Mouse (Mus musculus): ENCODE measurements around the gene Cep131. TPM values are rescaled to one million over a fixed set of nuclear protein-coding genes. Genes with fewer than 3 reads are reported as not detected.

Gene Cep131
- polyA plus RNA-seq, 1 experiment from 2014 or later = 19.2 TPM

DNA sequence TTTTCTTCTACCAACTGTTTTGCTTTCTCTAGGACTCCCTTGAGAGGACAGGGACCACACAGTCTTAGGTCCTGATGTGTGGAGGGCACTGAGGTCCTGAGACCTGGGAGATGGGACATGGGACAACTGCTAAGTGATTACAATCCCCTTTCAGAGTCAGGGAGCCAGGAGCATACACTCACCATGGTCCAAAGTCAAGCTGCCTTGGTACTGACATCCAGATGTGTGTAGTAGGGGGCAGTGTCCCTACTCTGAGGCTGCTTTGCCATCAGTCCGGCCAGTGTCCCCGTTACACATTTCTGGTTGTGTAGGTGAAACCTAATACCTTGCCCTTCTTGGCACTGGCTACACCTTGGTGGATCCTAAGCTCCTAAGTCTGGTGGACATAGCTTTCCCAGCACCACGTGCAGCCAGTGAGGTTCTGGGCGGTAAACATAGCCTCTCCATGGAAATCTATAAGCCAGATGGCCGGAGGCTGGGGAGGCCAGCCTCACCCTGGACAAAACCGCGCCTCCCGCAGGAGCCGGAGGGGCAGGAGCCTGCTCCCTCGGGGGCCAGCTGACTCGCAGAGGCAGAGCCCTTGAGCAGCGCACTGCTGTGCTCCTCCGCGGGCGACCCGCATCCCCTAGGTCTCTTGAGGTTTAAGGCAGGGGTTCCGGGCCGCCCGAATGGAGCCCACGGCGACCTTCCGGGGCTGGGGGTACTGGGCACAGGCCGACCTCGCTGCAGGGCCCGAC is 568 bp downstream of the Cep131 start:
- H3K9me3 ChIP-seq (ENCODE audit: control insufficient read depth, low read length) = no peaks in the 10 kb centered on the region
- H3K4me3 ChIP-seq (ENCODE audit: low read depth, low read length) = peak overlapping the region; percentile 91
- no peaks in the 10 kb centered on the region for H3K27me3 ChIP-seq (replicated peaks; ENCODE audit: control insufficient read depth, insufficient read depth, low read length)
- peaks cover 6% of the 10 kb centered on the region for H3K4me1 ChIP-seq (replicated peaks; ENCODE audit: control insufficient read depth, insufficient read depth, low read length)
- peak; percentile 50 for DNase-seq (ENCODE audit: low spot score)
- peaks cover 4% of the 10 kb centered on the region; the same call in 1 of the 2 replicates for H3K36me3 ChIP-seq (ENCODE audit: control insufficient read depth, insufficient read depth, low read length)
- peak; percentile 57 for ATAC-seq (replicated peaks; ENCODE audit: low FRiP score)
- peak overlapping the region; percentile 89 for H3K9ac ChIP-seq (ENCODE audit: low read depth, low read length)
- under 1% methylated on average over 25 of the region's 25 CpGs for WGBS
- H3K27ac ChIP-seq (ENCODE audit: low read depth, low read length) = peak overlapping the region; percentile 67; the same call in 1 of the 2 replicates
- peak overlapping the region; percentile 74 for H3K4me2 ChIP-seq

DNA sequence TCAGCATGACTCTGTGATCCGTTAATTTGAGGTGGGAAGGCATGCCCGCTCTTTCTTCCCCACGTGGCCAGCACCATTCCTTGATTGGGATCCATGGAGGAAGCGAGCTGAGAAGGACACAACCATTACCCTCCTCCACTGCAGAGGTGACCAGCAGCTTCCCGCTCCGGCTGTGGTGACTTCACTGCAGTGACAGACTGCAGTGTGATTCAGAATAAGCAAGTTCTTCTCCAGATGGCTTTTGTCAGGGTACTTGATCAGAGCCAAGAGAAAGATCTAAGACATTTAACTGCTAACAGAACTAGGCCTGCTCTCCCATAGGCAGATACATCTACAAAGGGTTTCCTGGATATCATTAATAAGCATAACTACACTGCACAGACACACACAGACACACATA is 6.3 kb downstream of the Cep131 start:
- Histone ChIP-seq H3K36me3 (ENCODE audit: control insufficient read depth, insufficient read depth, low read length) (peaks cover 11% of the 10 kb centered on the region), H3K9me3 (ENCODE audit: control insufficient read depth, low read length) (no peaks in the 10 kb centered on the region), H3K9ac (ENCODE audit: low read depth, low read length) (no peak overlapping the region), H3K27ac (ENCODE audit: low read depth, low read length) (no peak overlapping the region), H3K4me1 (replicated peaks; ENCODE audit: control insufficient read depth, insufficient read depth, low read length) (no peaks in the 10 kb centered on the region), H3K4me2 (no peak overlapping the region), H3K27me3 (replicated peaks; ENCODE audit: control insufficient read depth, insufficient read depth, low read length) (no peaks in the 10 kb centered on the region), H3K4me3 (ENCODE audit: low read depth, low read length) (no peak overlapping the region)
- DNase-seq (ENCODE audit: low spot score) = no peak
- WGBS = 87% methylated on average over 6 of the region's 6 CpGs
- ATAC-seq (replicated peaks; ENCODE audit: low FRiP score) = no peak

DNA sequence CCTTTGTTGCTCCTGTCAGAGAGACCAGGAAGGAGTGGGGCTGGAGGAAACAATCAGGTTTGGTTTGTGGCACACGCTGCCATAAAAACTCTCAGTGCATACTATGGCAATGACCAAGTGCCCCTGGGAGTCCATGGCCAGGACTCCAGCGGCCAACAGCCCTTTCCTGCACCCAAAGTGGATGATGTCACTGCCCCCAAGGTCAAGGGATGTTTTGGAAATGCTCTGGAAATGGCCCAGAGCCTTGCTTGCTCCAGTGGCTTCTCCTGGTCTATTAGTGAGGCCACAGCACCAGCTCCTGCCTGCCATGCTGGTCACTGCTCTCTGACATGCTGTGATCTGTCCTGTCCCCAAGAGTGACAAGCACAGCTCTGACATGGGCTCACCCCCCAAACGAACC is 10.4 kb downstream of the Cep131 start:
- H3K36me3 ChIP-seq (ENCODE audit: control insufficient read depth, insufficient read depth, low read length) = peaks cover 11% of the 10 kb centered on the region
- no peak overlapping the region for H3K4me3 ChIP-seq (ENCODE audit: low read depth, low read length)
- H3K4me2 ChIP-seq = no peak overlapping the region
- ATAC-seq (replicated peaks; ENCODE audit: low FRiP score) (no peak), DNase-seq (ENCODE audit: low spot score) (no peak)
- H3K9ac ChIP-seq (ENCODE audit: low read depth, low read length) = no peak overlapping the region
- WGBS = 73% methylated on average over 3 of the region's 3 CpGs
- H3K27me3 ChIP-seq (replicated peaks; ENCODE audit: control insufficient read depth, insufficient read depth, low read length) = no peaks in the 10 kb centered on the region
- H3K9me3 ChIP-seq (ENCODE audit: control insufficient read depth, low read length) = no peaks in the 10 kb centered on the region
- H3K4me1 ChIP-seq (replicated peaks; ENCODE audit: control insufficient read depth, insufficient read depth, low read length) = no peaks in the 10 kb centered on the region
- no peak overlapping the region for H3K27ac ChIP-seq (ENCODE audit: low read depth, low read length)

DNA sequence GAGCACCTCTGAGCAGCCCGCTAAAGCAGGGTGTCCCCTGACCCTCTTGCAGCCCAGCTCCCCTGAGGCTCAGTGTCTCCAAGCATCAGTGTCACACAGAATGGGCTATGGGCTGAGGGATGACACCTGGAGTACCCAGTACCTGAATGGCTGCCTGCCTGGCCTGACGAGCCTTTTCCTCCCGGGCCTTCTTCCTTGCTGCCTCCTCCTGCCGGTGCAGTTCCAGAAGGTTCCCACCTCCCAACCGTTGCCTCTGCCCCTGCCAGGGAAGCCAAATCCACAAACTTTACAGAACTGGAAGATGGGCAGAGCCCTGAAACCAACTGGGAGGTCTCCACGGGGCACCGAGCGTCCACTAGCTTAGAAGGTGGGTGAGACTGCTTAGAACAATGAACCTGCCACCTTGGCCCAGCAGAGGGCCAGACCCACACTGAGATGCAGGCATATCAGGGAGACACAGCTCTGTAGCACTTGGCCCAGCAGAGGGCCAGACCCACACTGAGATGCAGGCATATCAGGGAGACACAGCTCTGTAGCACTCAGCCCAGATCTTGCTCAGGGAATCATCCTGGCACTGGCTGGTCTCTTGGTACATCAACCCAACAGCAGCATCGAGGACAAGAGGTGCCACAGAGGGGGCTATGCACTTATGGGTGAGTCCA is 13.5 kb downstream of the Cep131 start:
- Histone ChIP-seq H3K4me3 (ENCODE audit: low read depth, low read length) (no peak overlapping the region), H3K4me2 (no peak overlapping the region), H3K27ac (ENCODE audit: low read depth, low read length) (no peak overlapping the region), H3K4me1 (replicated peaks; ENCODE audit: control insufficient read depth, insufficient read depth, low read length) (no peaks in the 10 kb centered on the region), H3K36me3 (ENCODE audit: control insufficient read depth, insufficient read depth, low read length) (peaks cover 16% of the 10 kb centered on the region), H3K27me3 (replicated peaks; ENCODE audit: control insufficient read depth, insufficient read depth, low read length) (no peaks in the 10 kb centered on the region), H3K9me3 (ENCODE audit: control insufficient read depth, low read length) (no peaks in the 10 kb centered on the region), H3K9ac (ENCODE audit: low read depth, low read length) (no peak overlapping the region)
- ATAC-seq (replicated peaks; ENCODE audit: low FRiP score) (no peak), DNase-seq (ENCODE audit: low spot score) (no peak)
- 90% methylated on average over 9 of the region's 9 CpGs for WGBS

DNA sequence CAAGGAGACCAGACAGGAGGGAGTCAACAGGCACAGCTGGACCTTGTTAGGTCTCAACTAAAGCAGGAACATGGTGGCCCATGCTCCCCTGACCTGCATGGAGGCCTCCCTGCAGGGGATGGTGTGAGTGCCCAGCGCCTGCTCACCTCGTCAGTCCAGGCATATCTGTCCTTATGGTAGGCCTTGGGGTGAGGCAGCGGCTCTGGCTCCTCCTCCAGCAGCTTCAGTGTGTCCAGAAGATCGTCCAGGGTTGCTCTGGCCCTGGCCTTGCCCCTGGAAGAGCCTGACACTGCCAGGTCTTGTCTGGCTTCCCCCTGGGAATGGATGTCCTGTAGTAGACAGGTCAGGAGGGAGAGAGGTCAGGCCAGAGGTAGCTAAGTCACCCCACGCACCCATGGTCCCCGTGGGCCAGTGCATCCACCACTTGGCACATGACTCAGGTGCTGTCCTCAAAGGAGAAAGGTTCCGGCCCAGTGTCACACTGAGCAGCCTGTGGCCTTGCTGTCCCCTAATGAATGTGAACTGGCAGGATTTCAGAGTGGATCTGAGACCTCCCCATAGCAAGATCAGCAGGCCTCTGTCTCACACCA is 14.8 kb downstream of the Cep131 start:
- WGBS = 84% methylated on average over 7 of the region's 7 CpGs
- H3K9me3 ChIP-seq (ENCODE audit: control insufficient read depth, low read length) = no peaks in the 10 kb centered on the region

DNA sequence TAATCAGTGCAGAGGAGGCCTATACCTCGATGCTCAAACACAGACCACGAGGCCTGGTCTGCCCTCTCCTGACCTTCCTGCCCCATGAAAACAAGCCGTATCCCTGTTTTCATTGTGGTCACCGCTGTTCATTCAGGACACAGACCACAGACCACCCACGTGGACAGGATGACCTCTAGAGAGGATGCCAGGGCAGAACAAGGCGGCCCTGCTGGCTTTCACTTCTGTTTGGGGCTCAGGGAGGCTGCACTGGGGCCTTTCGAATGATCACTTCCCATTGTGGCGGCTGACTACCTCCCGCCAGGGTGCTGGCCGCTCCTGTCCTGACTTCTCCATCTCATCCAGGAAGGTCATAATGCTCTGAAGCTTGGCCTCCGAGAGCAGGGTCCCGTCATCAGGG is 15.6 kb downstream of the Cep131 start:
- Histone ChIP-seq H3K36me3 (ENCODE audit: control insufficient read depth, insufficient read depth, low read length) (peaks cover 19% of the 10 kb centered on the region), H3K9ac (ENCODE audit: low read depth, low read length) (no peak overlapping the region), H3K4me2 (no peak overlapping the region), H3K4me3 (ENCODE audit: low read depth, low read length) (no peak overlapping the region), H3K27me3 (replicated peaks; ENCODE audit: control insufficient read depth, insufficient read depth, low read length) (no peaks in the 10 kb centered on the region), H3K9me3 (ENCODE audit: control insufficient read depth, low read length) (no peaks in the 10 kb centered on the region), H3K27ac (ENCODE audit: low read depth, low read length) (no peak overlapping the region), H3K4me1 (replicated peaks; ENCODE audit: control insufficient read depth, insufficient read depth, low read length) (no peaks in the 10 kb centered on the region)
- DNase-seq (ENCODE audit: low spot score) = no peak
- WGBS = 69% methylated on average over 12 of the region's 12 CpGs
- ATAC-seq (replicated peaks; ENCODE audit: low FRiP score) = no peak

More for the DNA sequence above, 14.8 kb downstream of the Cep131 start:
- no peak overlapping the region for H3K4me3 ChIP-seq (ENCODE audit: low read depth, low read length)
- H3K4me1 ChIP-seq (replicated peaks; ENCODE audit: control insufficient read depth, insufficient read depth, low read length) = no peaks in the 10 kb centered on the region
- no peaks in the 10 kb centered on the region for H3K27me3 ChIP-seq (replicated peaks; ENCODE audit: control insufficient read depth, insufficient read depth, low read length)
- no peak overlapping the region for H3K4me2 ChIP-seq
- no peak overlapping the region for H3K9ac ChIP-seq (ENCODE audit: low read depth, low read length)
- DNase-seq (ENCODE audit: low spot score) (no peak), ATAC-seq (replicated peaks; ENCODE audit: low FRiP score) (no peak)
- peaks cover 21% of the 10 kb centered on the region for H3K36me3 ChIP-seq (ENCODE audit: control insufficient read depth, insufficient read depth, low read length)
- no peak overlapping the region for H3K27ac ChIP-seq (ENCODE audit: low read depth, low read length)

DNA sequence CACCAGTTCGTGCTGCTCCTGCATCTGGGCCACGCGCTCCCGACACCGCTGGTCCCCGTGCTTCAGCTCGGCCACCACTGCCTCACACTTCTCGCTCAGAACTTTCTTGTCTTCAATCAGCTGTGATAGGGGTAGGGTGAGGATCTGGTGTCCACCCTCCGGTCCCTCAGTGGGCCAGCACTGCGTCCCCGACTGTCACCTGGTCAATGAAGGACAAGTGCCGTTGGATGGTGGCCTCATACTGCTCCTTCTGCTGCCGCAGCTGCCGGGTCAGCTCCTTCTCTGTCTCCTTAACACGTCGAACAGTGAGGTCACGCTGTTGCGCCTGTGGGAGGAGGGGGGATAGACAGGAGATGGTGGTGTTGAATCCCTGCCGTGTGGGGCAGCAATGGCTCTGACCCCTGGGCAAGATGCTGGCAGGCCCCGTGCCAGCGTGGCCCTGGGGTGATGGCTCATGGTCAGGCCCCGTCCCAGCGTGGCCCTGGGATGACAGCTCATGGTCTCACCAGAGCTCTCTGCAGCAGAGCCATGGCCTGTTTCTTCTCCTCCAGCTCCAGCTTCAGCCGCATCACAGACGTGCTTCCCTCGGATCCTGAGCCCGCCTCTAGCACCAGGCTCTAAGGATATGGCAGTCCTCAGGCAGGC is 16.2 kb downstream of the Cep131 start:
- no peak for ATAC-seq (replicated peaks; ENCODE audit: low FRiP score)

DNA sequence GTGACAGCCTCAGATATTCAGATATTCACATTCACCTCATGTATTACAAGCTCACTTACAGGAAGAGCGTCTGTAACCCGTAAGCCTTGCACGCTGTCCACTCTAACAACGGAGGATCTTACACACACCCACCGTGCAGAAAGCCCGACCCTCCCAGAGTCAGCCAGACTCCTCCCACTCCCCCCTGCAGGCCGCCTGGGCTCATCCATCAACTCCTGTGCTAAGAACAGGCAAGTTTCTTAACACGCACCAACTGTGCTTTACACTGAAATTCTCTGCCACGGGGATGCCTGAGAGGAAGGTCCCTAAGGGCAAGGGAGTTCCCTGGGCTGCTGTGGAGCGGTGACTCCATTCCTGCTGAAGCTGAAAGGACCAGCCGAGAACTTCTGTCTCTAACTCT is 17.4 kb downstream of the Cep131 start:
- Histone ChIP-seq H3K9me3 (ENCODE audit: control insufficient read depth, low read length) (no peaks in the 10 kb centered on the region), H3K4me2 (no peak overlapping the region), H3K27me3 (replicated peaks; ENCODE audit: control insufficient read depth, insufficient read depth, low read length) (no peaks in the 10 kb centered on the region), H3K4me3 (ENCODE audit: low read depth, low read length) (no peak overlapping the region), H3K36me3 (ENCODE audit: control insufficient read depth, insufficient read depth, low read length) (peaks cover 19% of the 10 kb centered on the region), H3K9ac (ENCODE audit: low read depth, low read length) (no peak overlapping the region), H3K27ac (ENCODE audit: low read depth, low read length) (no peak overlapping the region), H3K4me1 (replicated peaks; ENCODE audit: control insufficient read depth, insufficient read depth, low read length) (no peaks in the 10 kb centered on the region)
- no peak for DNase-seq (ENCODE audit: low spot score)
- ATAC-seq (replicated peaks; ENCODE audit: low FRiP score) = no peak
- 59% methylated on average over 11 of the region's 11 CpGs for WGBS

More for the DNA sequence above, 16.2 kb downstream of the Cep131 start:
- H3K36me3 ChIP-seq (ENCODE audit: control insufficient read depth, insufficient read depth, low read length) = peaks cover 19% of the 10 kb centered on the region
- no peaks in the 10 kb centered on the region for H3K27me3 ChIP-seq (replicated peaks; ENCODE audit: control insufficient read depth, insufficient read depth, low read length)
- H3K9ac ChIP-seq (ENCODE audit: low read depth, low read length) = no peak overlapping the region
- no peak for DNase-seq (ENCODE audit: low spot score)
- no peak overlapping the region for H3K4me3 ChIP-seq (ENCODE audit: low read depth, low read length)
- no peak overlapping the region for H3K4me2 ChIP-seq
- WGBS = 90% methylated on average over 26 of the region's 27 CpGs
- H3K9me3 ChIP-seq (ENCODE audit: control insufficient read depth, low read length) = no peaks in the 10 kb centered on the region
- H3K4me1 ChIP-seq (replicated peaks; ENCODE audit: control insufficient read depth, insufficient read depth, low read length) = no peaks in the 10 kb centered on the region
- no peak overlapping the region for H3K27ac ChIP-seq (ENCODE audit: low read depth, low read length)

Data from liver, embryonic 11.5 days (tissue).